Mouse (Mus musculus): ENCODE measurements at regions not wholly inside any gene's neighbourhood (a gene's known extent, or its start where the extent isn't known, plus 50 kb on each side); places are given as distances from the start of the nearest gene placed in this dataset.

- WGBS = 61% methylated on average over 2 of the region's 2 CpGs
- no peak for TF ChIP-seq POLR2A (IDR thresholded peaks at IDR 0.05; ENCODE audit: insufficient read depth, low read depth, low read length)
- TF ChIP-seq CTCF (IDR thresholded peaks at IDR 0.05; ENCODE audit: insufficient read depth, low read depth, low read length) = no peak
- H3K27ac ChIP-seq (ENCODE audit: insufficient read depth, low read depth, low read length) = no peak overlapping the region
- no peak overlapping the region for H3K4me3 ChIP-seq (ENCODE audit: insufficient read depth, low read depth, low read length)
- H3K4me1 ChIP-seq (ENCODE audit: control insufficient read depth, insufficient read depth, low read length) = no peaks in the 10 kb centered on the region
These were observed 662.9 kb downstream of the Nr4a2 start for GRCm38 (mm10) chr2:56460625-56461590.

GRCm38 (mm10) chr2:56459430-56459829 lies 664.4 kb downstream of the Nr4a2 start:
- TF ChIP-seq CTCF (IDR thresholded peaks at IDR 0.05; ENCODE audit: insufficient read depth, low read depth, low read length) (no peak), POLR2A (IDR thresholded peaks at IDR 0.05; ENCODE audit: insufficient read depth, low read depth, low read length) (no peak)
- WGBS = 68% methylated on average over 5 of the region's 5 CpGs

GRCm38 (mm10) chr2:56457594-56457993 lies 666.2 kb downstream of the Nr4a2 start:
- Histone ChIP-seq H3K4me3 (ENCODE audit: insufficient read depth, low read depth, low read length) (no peak overlapping the region), H3K27ac (ENCODE audit: insufficient read depth, low read depth, low read length) (no peak overlapping the region), H3K4me1 (ENCODE audit: control insufficient read depth, insufficient read depth, low read length) (peaks cover 2% of the 10 kb centered on the region; the same call in 1 of the 2 replicates)
- WGBS = 74% methylated on average over 1 of the region's 1 CpGs
- no peak for TF ChIP-seq POLR2A (IDR thresholded peaks at IDR 0.05; ENCODE audit: insufficient read depth, low read depth, low read length)
- TF ChIP-seq CTCF (IDR thresholded peaks at IDR 0.05; ENCODE audit: insufficient read depth, low read depth, low read length) = no peak

More at GRCm38 (mm10) chr2:56459430-56459829, 664.4 kb downstream of the Nr4a2 start:
- peaks cover 2% of the 10 kb centered on the region; the same call in 1 of the 2 replicates for H3K4me1 ChIP-seq (ENCODE audit: control insufficient read depth, insufficient read depth, low read length)
- H3K27ac ChIP-seq (ENCODE audit: insufficient read depth, low read depth, low read length) = no peak overlapping the region
- H3K4me3 ChIP-seq (ENCODE audit: insufficient read depth, low read depth, low read length) = no peak overlapping the region

- no peak for TF ChIP-seq POLR2A (IDR thresholded peaks at IDR 0.05; ENCODE audit: insufficient read depth, low read depth, low read length)
- peaks cover 2% of the 10 kb centered on the region; the same call in 1 of the 2 replicates for H3K4me1 ChIP-seq (ENCODE audit: control insufficient read depth, insufficient read depth, low read length)
- no peak overlapping the region for H3K27ac ChIP-seq (ENCODE audit: insufficient read depth, low read depth, low read length)
- 89% methylated on average over 10 of the region's 10 CpGs for WGBS
- H3K4me3 ChIP-seq (ENCODE audit: insufficient read depth, low read depth, low read length) = no peak overlapping the region
These were observed 667.9 kb downstream of the Nr4a2 start for GRCm38 (mm10) chr2:56455856-56456395.

GRCm38 (mm10) chr2:56454611-56455066 lies 669.2 kb downstream of the Nr4a2 start:
- peaks cover 2% of the 10 kb centered on the region; the same call in 1 of the 2 replicates for H3K4me1 ChIP-seq (ENCODE audit: control insufficient read depth, insufficient read depth, low read length)
- H3K27ac ChIP-seq (ENCODE audit: insufficient read depth, low read depth, low read length) = no peak overlapping the region
- TF ChIP-seq POLR2A (IDR thresholded peaks at IDR 0.05; ENCODE audit: insufficient read depth, low read depth, low read length) (no peak), CTCF (IDR thresholded peaks at IDR 0.05; ENCODE audit: insufficient read depth, low read depth, low read length) (no peak)
- WGBS = 28% methylated on average over 11 of the region's 11 CpGs
- H3K4me3 ChIP-seq (ENCODE audit: insufficient read depth, low read depth, low read length) = peak overlapping the region; percentile 9

- no peak for TF ChIP-seq CTCF (IDR thresholded peaks at IDR 0.05; ENCODE audit: insufficient read depth, low read depth, low read length)
- Histone ChIP-seq H3K4me1 (ENCODE audit: control insufficient read depth, insufficient read depth, low read length) (no peaks in the 10 kb centered on the region), H3K4me3 (ENCODE audit: insufficient read depth, low read depth, low read length) (no peak overlapping the region), H3K27ac (ENCODE audit: insufficient read depth, low read depth, low read length) (no peak overlapping the region)
- WGBS = 90% methylated on average over 10 of the region's 10 CpGs
These were observed 682.9 kb downstream of the Nr4a2 start for GRCm38 (mm10) chr2:56440916-56441315.
